Mouse (Mus musculus) liver, postnatal 0 days (tissue): ENCODE data around the gene Anxa6.
A peak's percentile ranks its signal among the peaks of the same experiment; 100 is the strongest.

Source experiments
- CTCF ChIP-seq: sonication (generic); IDR thresholded peaks from 2 replicates; pipeline ENCODE4 v1.5.1; 2016; ENCODE audit warnings: antibody characterized with exemption, low read depth
- EP300 ChIP-seq: IDR thresholded peaks from 2 replicates; pipeline ENCODE4 v1.6.1; 2016; ENCODE audit warnings: antibody characterized with exemption, low read depth, mild to moderate bottlenecking

DNA sequence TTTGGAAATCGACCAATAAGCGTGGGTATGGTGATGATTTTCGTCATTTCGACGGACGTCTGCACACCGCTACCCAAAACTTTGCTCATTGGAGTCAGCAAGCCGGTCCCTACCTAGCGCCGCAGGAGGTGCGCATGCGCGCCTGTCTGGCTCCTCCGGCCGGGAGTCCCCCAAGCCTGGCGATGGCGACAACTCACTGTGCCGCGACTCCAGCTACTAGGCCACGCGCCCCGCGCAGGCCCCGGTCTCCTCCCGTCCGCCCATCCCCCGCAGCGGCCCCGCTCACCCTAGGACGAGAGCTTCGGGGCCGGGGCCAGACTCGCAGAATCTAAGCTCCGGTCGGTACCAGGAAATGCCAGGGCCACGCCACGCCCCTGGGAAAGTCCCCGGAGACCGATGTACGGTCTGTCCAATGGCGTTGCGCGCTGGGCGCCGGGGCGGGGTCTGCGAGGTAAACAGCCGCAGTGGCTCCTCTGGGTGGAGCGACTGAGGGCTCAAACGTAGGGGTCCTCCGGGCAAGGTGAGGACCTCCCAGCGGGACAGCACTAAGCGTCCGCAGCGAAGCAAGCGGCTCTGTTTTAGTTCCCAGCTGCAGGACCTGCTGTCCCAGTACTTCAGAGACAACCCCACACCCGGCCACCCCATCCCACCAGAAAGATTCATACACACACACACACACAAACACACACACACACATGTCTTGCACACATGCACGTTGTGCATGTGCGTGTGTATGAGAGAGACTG, 77.3 kb downstream of the Anxa6 start:
- TF ChIP-seq CTCF, result no peak
- peak; percentile 28; the same call in 1 of the 2 replicates for TF ChIP-seq EP300
